Mouse (Mus musculus) heart, postnatal 0 days (tissue): ENCODE measurements around the gene Cnih2. TPM values are rescaled to one million over a fixed set of nuclear protein-coding genes. Genes with fewer than 3 reads are reported as not detected.

Experiments
- ATAC-seq: fragments of 200-750 bp; cut with Nextera tagmentation; 2 replicates; pipeline ENCODE4 v1.8.0; 2017; ENCODE audit warnings: low read depth, moderate number of reproducible peaks, moderate library complexity; ENCODE audit not compliant: insufficient read depth
- DNase-seq: peaks from one replicate; pipeline ENCODE4 v3.0.0-alpha.2; 2016; ENCODE audit warnings: low spot score
- H3K27ac ChIP-seq: fragments of 300-500 bp; sonication (generic); 2 replicates; pipeline ENCODE4 v1.5.1; 2014; ENCODE audit warnings: low read depth, mild to moderate bottlenecking
- H3K27me3 ChIP-seq: fragments of 300-500 bp; sonication (generic); 2 replicates; pipeline ENCODE4 v1.6.1; 2014; ENCODE audit warnings: low read length, mixed read lengths; ENCODE audit not compliant: control insufficient read depth, insufficient read depth
- H3K36me3 ChIP-seq: fragments of 300-500 bp; sonication (generic); replicated peaks from 2 replicates; pipeline ENCODE4 v1.6.1; 2014; ENCODE audit warnings: low read length, mixed read lengths; ENCODE audit not compliant: control insufficient read depth, insufficient read depth
- H3K4me1 ChIP-seq: fragments of 300-500 bp; sonication (generic); 2 replicates; pipeline ENCODE4 v1.6.1; 2014; ENCODE audit warnings: antibody characterized with exemption; ENCODE audit not compliant: control insufficient read depth, insufficient read depth
- H3K4me2 ChIP-seq: fragments of 300-500 bp; sonication (generic); 2 replicates; pipeline ENCODE4 v1.6.1; 2014; ENCODE audit warnings: low read depth, mild to moderate bottlenecking, low read length, moderate library complexity
- H3K4me3 ChIP-seq: fragments of 300-500 bp; sonication (generic); 2 replicates; pipeline ENCODE4 v1.5.1; 2014; ENCODE audit warnings: low read depth, low read length
- H3K9ac ChIP-seq: fragments of 300-500 bp; sonication (generic); replicated peaks from 2 replicates; pipeline ENCODE4 v1.6.1; 2014; ENCODE audit warnings: low read depth, low read length, mixed read lengths
- H3K9me3 ChIP-seq: fragments of 300-500 bp; sonication (generic); replicated peaks from 2 replicates; pipeline ENCODE4 v1.6.1; 2016; ENCODE audit warnings: low read length; ENCODE audit not compliant: control insufficient read depth
- CTCF ChIP-seq: IDR thresholded peaks from 2 replicates; pipeline ENCODE4 v1.5.1; 2016; ENCODE audit warnings: antibody characterized with exemption, control low read depth, low read depth
- EP300 ChIP-seq: IDR thresholded peaks from 2 replicates; pipeline ENCODE4 v1.6.1; 2016; ENCODE audit warnings: antibody characterized with exemption, low read depth
- WGBS: fragments of 180-500 bp; shearing (Covaris S2); extraction: QIAGEN DNeasy Blood & Tissue Kit; methylation state at CpG from one replicate; pipeline ENCODE4 v1.1.7; 2014; 5-methylcytosine and 5-hydroxymethylcytosine counted together
- polyA plus RNA-seq: library from polyadenylated mRNA; unstranded; fragments of >200 nt; fragmentation: Nextera tagmentation; extraction: Ambion mirVana; gene quantifications from 2 replicates; pipeline ENCODE4 v1.2.1, GENCODE M21; 2015
- total RNA-seq: library from RNA; depleted of rRNA; stranded (reverse); fragments of >200 nt; gene quantifications from 2 replicates; pipeline ENCODE4 v1.2.3, GENCODE M21; 2014; ENCODE audit warnings: low replicate concordance

Gene Cnih2
- total and polyA plus RNA-seq, 2 experiments from 2014 or later: 1.1 TPM; not detected in 1

DNA sequence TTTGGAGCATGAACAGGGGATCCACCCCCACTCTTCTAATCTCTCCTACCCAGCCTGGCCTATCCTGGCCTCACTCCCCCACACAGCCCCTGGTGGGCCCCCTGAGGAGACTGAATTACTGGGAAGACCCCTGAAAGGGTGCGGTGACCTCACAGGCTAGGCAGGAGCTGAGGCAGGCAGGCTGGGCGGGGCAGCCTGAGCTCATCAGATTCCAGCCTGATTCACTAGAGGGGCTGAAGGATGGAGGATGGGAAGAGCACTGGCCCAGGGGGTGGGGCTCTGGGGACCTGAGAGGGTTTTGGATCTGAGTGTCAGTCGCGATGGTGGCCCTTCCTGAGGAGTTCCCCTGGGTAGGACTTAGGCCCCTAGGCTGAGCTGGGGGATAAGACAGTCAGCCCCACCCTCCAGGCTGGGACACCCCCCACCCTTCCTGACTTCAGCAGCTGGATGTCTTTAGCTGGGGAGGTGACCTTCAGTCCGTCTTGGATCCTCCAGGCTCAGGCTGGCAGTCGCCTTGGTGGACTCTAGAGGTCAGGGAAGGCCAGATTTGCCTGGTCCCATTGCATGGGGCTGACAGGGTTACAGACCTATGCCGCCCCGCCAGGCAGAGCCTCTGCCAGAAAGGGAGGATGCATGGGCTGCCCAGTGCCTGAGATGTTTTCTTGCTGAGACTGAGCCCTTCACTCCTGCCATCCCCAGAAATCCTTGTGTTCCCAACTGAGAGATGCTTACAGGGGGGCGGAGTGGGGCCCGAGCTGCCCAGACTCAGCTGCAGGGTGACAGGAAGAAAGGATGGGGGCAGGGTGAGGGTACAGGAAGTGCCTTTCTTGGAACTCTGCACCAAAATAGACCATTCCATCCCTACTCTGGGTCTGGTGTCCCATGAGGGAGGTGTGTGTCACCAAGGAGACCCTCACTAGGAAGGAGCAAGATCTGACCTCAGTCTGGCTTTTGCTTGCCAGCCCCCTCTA is 39.2 kb downstream of the Cnih2 start:
- Histone ChIP-seq H3K9ac (0 out of 2 replicates have a peak overlapping the region, but pooled peaks have one; percentile 32), H3K9me3 (no peaks in the 10 kb centered on the region), H3K4me3 (no peak overlapping the region), H3K27ac (peak overlapping the region; percentile 66), H3K4me1 (peaks cover 16% of the 10 kb centered on the region; the same call in 1 of the 2 replicates), H3K36me3 (no peaks in the 10 kb centered on the region), H3K4me2 (no peak overlapping the region), H3K27me3 (0 out of 2 replicates have a peak, but pooled peaks cover 3% of the 10 kb centered on the region)
- ATAC-seq: peak; percentile 32
- no peak for TF ChIP-seq CTCF
- TF ChIP-seq EP300: no peak
- 25% methylated on average over 10 of the region's 10 CpGs for WGBS
- no peak for DNase-seq

- WGBS: 32% methylated on average over 16 of the region's 16 CpGs
- no peak overlapping the region for H3K4me3 ChIP-seq
- H3K27me3 ChIP-seq: peaks cover 7% of the 10 kb centered on the region; the same call in 1 of the 2 replicates
- peak overlapping the region; percentile 66 for H3K27ac ChIP-seq
- no peak overlapping the region for H3K9ac ChIP-seq
- H3K9me3 ChIP-seq: no peaks in the 10 kb centered on the region
- ATAC-seq (no peak), DNase-seq (no peak)
- H3K4me1 ChIP-seq: peaks cover 16% of the 10 kb centered on the region; the same call in 1 of the 2 replicates
- TF ChIP-seq EP300 (no peak), CTCF (no peak)
- H3K4me2 ChIP-seq: no peak overlapping the region
- H3K36me3 ChIP-seq: no peaks in the 10 kb centered on the region
Measured at GRCm38 (mm10) chr19:5057876-5058775, 40.2 kb downstream of the Cnih2 start.

DNA sequence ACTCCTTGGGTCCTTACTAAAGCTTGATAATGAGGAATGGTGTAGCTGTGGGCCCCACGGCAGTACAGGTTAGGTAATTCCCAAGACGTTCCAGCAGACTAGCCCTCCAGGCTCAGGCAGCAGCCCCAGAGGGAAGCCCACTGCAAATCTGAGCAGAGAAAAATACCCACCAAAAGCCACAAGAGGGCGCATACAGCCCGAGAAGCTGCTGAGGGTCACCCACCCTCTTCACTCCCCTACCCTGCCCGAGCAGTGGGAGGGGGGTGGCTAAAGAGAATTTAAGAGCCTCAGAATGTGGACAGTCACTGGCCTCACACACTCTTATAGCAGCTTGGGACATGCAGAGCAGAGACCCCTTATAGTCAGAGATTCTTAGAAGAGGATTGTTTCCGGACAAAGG is 42.1 kb downstream of the Cnih2 start:
- H3K36me3 ChIP-seq: no peaks in the 10 kb centered on the region
- H3K9me3 ChIP-seq: no peaks in the 10 kb centered on the region
- H3K4me1 ChIP-seq: peaks cover 18% of the 10 kb centered on the region
- 14% methylated on average over 6 of the region's 6 CpGs for WGBS
- H3K27me3 ChIP-seq: peaks cover 17% of the 10 kb centered on the region; the same call in 1 of the 2 replicates
- TF ChIP-seq CTCF: peak; percentile 59
- no peak for TF ChIP-seq EP300
- H3K9ac ChIP-seq: no peak overlapping the region
- ATAC-seq: 0 out of 2 replicates have a peak, but pooled peaks have one; percentile 2
- no peak overlapping the region for H3K27ac ChIP-seq
- H3K4me2 ChIP-seq: no peak overlapping the region
- no peak for DNase-seq
- no peak overlapping the region for H3K4me3 ChIP-seq

DNA sequence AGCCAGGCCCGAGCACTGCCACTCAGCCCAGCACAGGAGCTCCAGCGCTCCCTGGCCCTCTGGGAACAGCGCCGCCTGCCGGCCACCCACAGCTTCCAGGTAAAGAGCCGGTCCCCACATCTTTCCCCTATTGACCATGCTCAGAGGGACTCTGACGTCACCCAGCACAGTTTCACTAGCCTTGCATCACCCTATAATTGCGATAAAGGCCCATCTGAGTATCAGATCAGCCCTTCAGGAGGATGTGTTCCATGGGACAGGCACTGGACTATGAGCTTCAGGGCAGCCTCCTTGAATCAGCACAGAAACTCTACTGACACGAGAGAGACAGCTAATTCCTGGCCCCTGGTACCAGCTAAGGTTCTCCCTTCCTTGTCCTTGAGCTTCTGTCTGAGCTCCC is 44.4 kb downstream of the Cnih2 start:
- no peak overlapping the region for H3K4me2 ChIP-seq
- H3K36me3 ChIP-seq: peaks cover 9% of the 10 kb centered on the region
- TF ChIP-seq EP300: no peak
- TF ChIP-seq CTCF: peak; percentile 55
- ATAC-seq (no peak), DNase-seq (no peak)
- H3K4me1 ChIP-seq: peaks cover 13% of the 10 kb centered on the region
- no peak overlapping the region for H3K4me3 ChIP-seq
- 28% methylated on average over 9 of the region's 9 CpGs for WGBS
- no peak overlapping the region for H3K27ac ChIP-seq
- no peak overlapping the region for H3K9ac ChIP-seq
- H3K9me3 ChIP-seq: no peaks in the 10 kb centered on the region
- peaks cover 17% of the 10 kb centered on the region; the same call in 1 of the 2 replicates for H3K27me3 ChIP-seq

DNA sequence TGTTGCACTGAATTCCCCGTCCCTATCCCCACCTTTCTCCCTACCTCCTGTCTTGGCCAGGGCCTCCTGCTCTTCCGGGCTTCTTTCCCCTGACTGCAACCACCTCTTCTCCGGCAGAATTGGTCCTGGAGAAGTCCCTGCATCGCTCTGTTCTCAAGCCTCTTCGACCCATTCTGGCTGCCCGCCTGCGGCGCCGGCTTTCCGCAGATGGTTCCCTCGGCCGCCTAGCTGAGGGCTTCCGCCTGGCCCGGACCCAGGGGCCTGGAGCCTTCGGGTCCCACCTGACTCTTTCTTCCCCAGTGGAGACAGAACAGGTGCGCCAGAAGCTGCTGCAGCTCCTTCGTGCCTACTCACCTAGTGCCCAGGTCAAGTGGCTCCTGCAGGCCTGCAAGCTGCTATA is 45.5 kb downstream of the Cnih2 start:
- Histone ChIP-seq H3K4me3 (no peak overlapping the region), H3K27me3 (peaks cover 17% of the 10 kb centered on the region; the same call in 1 of the 2 replicates), H3K27ac (no peak overlapping the region), H3K4me1 (peaks cover 10% of the 10 kb centered on the region), H3K9ac (no peak overlapping the region), H3K9me3 (no peaks in the 10 kb centered on the region), H3K36me3 (peaks cover 20% of the 10 kb centered on the region), H3K4me2 (no peak overlapping the region)
- ATAC-seq (no peak), DNase-seq (no peak)
- TF ChIP-seq EP300: no peak
- TF ChIP-seq CTCF: no peak
- 70% methylated on average over 17 of the region's 17 CpGs for WGBS
